Mouse (Mus musculus): ENCODE data around the gene A730049H05Rik. TPM values are rescaled to one million over a fixed set of nuclear protein-coding genes. Genes with fewer than 3 reads are reported as not detected.

The A730049H05Rik gene
- total RNA-seq, 2 experiments from 2014 or later = 0.33 to 0.43 TPM

DNA sequence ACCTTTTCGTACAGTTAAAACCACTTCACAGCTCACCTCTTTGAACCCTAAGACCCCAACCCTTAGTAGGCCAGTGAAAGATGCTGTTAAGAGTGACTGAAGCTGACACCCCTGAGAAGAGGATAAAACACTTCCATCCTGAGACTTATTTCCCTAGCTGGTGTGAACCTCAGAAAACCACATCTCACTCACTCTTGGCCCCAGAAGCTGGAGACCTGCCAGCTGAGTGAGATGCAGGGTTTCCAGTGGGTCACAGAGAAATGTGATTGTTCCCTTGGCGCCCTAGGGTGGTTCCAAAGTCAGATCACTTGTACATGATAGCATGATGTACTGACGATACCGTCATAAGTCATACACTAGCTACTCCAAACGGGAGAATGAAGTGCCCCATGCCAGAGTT lies 66.2 kb downstream of the A730049H05Rik start:
- DNase-seq = no peak

DNA sequence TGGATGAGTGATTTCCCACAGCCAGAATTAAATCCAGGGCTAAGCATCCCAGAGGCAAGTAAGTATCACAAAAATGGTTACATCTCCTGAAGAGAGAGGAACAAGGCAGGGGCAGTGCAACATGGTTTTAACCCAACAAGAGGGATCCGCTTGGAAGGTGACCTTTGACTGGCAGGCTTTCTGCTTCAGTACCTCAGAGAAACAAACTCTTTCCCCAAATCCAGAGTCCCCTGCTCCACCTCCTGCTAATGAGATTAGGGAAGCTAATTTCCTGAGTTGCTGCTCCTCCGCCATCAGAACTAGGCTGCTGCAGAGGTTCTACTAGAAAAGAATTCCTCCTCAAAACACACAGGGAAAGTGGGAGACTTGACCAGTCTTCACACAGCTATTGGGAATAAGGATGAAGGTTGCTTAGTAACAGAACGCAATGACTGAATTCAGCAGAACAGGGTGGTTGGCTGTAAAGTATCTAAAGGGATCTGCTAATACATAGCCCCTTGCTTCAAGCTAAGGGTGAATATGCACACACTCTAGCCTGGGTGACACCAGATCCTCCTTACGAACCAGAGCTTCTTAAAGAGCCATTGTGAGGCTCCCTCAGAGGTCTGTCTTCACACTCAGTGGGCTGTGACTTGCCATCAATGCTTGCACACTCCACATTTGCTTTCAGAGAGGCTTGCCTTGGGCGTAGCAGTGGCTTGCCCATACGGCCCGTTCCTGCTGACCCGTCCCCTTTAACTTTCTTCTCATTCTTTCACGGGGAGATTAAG lies 67.0 kb downstream of the A730049H05Rik start:
- no peak for DNase-seq

DNA sequence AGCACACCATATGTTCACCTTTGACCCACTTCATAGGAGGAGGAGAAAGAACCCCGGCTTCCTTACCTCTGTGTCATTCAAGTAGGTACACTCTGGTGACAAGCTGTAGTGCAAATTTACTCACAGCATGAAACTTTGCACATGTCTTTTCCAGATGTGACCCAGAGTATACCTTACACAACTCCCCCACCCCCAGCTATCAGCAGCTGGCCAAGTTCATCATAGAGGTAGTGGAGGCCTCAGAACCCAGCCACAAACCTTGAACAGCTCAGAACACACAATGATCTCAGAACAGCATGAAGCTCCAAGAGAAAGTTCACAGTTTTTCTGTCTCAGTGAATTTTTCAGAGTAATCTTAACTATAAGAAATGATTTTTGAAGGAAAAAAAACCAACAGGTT lies 75.3 kb downstream of the A730049H05Rik start:
- DNase-seq = no peak

Other genes with a start within 250 kb of the A730049H05Rik start
- gene Prickle2, start 110.3 kb upstream of the A730049H05Rik start, total RNA-seq (2021) = 10 to 100 TPM; 10.8 to 11.4 TPM
- gene Gm15737, start 52.9 kb downstream of the A730049H05Rik start, total RNA-seq (2021) = under 1 TPM; 0.09 to 0.14 TPM
- 10 to 100 TPM; 48.8 to 49.6 TPM for gene Adamts9, start 127.0 kb downstream of the A730049H05Rik start, total RNA-seq (2021)

All from heart, postnatal 4 days (tissue).